Mouse (Mus musculus) right cerebral cortex, postnatal 25 days (tissue): ENCODE measurements around the gene Dnal4.

ENCODE experiments used
- DNase-seq: peaks from one replicate; pipeline ENCODE4 v3.0.0; 2022

Gene Dnal4

DNA sequence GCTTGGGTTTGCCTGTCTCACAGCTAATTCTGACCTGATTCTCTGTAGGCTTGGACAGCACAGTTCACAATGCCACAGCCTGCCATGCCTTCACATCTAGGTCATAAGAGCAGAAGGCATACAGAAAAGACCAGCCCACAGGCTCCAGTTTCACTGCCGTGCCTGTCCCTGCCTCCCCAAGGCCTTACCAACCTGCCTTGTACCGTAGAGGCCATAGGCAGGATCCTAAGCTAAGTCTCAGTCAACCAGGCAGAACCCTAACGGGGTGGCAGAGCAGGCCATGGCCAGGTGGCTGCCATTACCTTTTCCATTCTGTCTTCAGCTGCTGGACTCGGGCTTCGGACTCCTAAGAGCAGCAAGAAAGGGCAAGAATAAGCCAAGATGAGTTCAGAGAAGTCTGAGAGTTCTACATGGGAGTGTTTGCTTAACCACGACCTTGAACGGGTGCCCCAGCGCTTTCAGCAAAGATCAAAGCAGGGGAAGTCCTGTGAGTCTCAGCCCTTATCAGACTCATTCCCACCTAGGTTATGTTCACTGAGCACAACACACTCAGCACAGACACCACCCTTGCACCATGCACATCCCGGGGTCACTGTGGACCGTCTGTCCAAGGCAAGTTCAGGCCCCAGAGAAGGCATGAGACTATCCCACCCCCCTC is 48.8 kb downstream of the Dnal4 start:
- no peak for DNase-seq

DNA sequence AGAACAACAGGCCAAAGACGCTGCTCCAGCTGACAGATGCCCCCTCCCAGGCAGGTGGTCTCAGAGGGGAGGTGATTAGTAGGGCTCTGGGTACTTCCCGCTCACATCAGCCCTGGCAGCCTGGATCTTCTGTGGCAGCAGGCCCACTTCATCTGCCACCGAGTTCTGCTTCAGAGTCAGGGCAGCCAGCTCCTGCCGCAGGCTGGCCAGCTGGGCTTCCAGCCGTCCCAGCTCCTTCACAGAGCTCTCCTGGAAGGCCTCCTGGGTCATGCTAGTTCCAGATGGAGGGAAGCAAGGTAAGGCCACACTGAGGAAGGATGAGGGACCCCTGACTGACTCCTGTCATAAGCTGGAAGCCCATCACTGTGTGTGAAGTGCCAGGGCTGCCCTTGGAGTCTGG is 49.3 kb downstream of the Dnal4 start:
- no peak for DNase-seq

DNA sequence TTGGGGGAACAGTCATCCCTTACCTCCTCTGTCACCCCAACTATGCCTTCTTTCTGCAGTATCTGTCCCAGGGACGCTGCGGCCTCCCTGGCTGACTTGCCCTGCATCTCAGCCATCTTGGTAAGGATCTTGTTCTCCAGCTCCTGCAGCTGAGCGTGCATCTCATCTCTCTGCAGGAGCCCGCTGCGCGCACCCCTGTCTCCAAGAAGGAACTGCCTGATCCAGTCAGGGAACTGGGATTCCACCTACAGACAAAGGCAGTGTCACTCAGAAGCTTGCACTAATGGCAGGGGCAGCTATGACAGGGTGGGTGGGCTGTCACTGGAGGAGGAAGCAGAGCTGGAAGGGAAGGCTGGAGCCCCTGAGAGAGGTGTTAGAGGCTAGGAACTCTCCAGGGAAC is 49.8 kb downstream of the Dnal4 start:
- no peak for DNase-seq

DNA sequence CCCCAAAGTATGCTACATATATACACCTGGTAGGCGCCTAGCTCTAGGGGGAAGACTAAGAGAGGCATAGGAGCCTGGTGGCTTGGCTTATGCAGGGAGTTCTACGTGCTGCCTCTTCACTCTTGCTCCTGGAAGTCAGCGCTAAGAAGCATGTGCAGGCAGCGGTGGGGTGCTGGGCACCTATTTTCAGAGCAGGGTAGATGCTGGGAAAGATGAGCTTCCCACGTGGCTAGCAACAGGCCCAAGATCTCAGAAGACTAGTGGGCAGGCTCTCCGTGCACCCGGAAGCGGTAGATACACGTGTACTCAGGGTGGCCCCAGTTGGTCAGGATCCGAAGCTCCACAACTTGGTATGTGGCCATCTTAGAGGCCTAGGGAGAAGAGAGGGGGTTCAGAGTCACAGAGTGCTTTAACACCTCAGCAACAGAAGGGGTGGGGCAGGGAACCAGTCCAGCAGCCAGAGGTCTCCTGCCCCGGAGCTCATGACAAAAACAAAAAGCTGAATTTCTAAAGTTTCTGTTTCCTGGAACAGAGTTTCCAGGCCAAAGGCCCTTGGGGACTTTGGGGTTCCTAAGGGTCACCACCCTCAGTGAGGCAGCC is 52.4 kb downstream of the Dnal4 start:
- DNase-seq: peak; percentile 52

DNA sequence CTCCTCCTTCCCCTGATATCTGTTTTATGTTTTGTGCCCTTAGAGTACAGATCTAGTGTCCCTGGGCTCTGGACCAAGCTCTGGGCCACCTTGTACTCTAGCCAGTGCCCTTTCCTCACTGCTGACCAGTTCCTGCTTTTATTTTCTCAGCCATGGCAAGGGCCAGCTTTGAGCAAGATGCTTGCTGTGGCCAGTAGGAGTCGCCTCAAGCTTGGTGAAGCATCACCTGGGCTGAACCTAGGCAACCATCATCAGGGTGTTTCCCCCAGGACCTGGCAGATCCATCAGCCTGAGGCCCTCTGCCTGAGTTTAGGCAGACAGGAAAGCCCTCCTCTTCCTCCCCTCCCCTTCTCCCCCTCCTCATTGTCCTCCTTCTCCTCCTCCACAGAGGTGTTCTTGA is 54.2 kb downstream of the Dnal4 start:
- DNase-seq: peak; percentile 29

DNA sequence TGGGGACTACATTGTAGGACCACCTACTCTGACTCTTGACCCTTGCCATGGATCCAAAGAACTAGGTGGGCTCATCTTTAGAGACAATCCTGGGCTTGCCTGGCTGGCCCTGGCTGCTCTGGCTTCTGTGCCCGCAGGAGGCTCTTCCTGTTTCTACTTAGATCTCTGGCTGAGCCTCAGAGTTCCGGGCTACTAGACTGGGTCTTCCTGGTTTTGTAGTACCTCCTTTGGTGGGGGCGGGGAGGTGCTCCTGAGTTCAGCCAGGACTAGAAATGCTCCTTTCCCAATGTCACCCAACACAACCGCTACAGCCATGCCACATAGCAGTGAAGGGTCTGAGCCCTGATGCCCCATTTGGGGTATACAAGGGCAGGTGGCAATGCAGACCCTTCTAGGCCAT is 56.9 kb downstream of the Dnal4 start:
- DNase-seq: no peak

DNA sequence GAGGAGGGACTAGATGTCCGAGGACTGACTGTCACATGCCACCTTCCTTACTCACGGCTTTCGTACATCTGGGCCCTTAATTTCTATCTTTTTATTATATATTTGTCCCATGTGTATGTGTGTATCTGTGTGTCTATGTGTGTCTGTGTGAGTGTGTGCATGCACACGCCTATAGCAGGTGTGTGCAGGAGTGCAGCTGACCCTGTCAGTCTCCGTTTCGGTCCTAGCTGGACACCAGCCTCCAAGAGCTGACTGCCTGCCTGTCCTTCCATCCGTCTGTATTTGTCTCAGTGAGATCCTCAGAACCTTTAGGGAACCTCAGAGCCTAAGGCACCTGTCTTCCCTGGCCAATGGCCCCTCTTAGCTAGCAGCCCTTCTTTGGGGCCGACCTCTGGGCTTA is 57.4 kb downstream of the Dnal4 start:
- DNase-seq: no peak

DNA sequence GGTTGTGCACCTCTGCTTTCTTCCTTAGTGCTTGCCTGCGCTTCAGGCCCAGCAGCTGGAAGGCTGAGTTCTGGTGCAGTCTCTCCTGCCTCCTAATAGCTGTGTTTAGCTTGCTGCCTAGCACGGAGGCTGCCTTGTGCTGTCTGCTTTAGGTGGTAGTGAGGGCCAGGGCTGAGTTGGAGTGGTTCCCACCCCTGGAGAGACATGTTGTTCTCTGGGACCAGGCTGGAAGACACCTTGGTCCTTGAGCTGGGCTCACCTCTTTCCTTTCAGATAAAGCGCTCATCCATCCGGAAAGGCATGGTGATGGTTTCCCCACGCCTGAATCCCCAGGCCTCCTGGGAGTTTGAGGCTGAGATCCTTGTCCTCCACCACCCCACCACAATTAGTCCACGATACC is 60.9 kb downstream of the Dnal4 start:
- no peak for DNase-seq

DNA sequence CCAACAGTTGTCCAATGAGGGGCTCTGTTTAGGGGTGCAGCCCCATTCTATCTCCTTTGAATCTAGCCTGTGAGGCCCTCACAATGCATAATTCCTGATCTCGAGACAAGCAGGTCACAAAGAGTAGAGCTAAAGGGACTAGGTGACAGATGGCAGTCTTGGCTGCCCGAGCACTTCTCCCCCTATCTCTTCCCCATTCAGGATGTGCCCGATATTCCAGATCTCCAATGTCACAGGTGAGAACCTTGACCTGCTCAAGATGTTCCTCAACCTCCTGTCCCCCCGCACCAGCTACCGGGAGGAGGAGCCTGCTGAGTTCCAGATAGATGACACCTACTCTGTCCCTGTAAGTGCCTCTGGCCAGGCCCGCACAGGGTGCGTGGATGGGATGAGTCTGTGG is 62.0 kb downstream of the Dnal4 start:
- no peak for DNase-seq
